Mouse (Mus musculus) midbrain, postnatal 0 days (tissue): Measurements from ENCODE around the gene Mfsd10. TPM values are rescaled to one million over a fixed set of nuclear protein-coding genes. Genes with fewer than 3 reads are reported as not detected.
"Not testable (repeated sequence)": the region's sequence is repeated elsewhere in the genome, so short reads cannot be mapped to it uniquely, and the experiment has no call there.

Experiments
- ATAC-seq: fragments of 200-750 bp; cut with Nextera tagmentation; 2 replicates; pipeline ENCODE4 v1.8.0; 2017; ENCODE audit warnings: moderate number of reproducible peaks, mild to moderate bottlenecking, moderate TSS enrichment, moderate library complexity; ENCODE audit not compliant: low FRiP score
- DNase-seq: peaks from one replicate; pipeline ENCODE4 v3.0.0-alpha.2; 2015; ENCODE audit warnings: low spot score
- H3K27ac ChIP-seq: fragments of 300-500 bp; sonication (generic); 2 replicates; pipeline ENCODE4 v1.5.1; 2014; ENCODE audit warnings: low read depth, mild to moderate bottlenecking, low read length, mixed read lengths
- H3K27me3 ChIP-seq: fragments of 300-500 bp; sonication (generic); 2 replicates; pipeline ENCODE4 v1.6.1; 2014; ENCODE audit warnings: low read length, control low read depth, mixed read lengths; ENCODE audit not compliant: insufficient read depth
- H3K36me3 ChIP-seq: fragments of 300-500 bp; sonication (generic); 2 replicates; pipeline ENCODE4 v1.6.1; 2014; ENCODE audit warnings: low read length, control low read depth, mixed read lengths; ENCODE audit not compliant: insufficient read depth
- H3K4me1 ChIP-seq: fragments of 300-500 bp; sonication (generic); 2 replicates; pipeline ENCODE4 v1.6.1; 2014; ENCODE audit warnings: mild to moderate bottlenecking, control low read depth, antibody characterized with exemption, low read length, mixed read lengths; ENCODE audit not compliant: insufficient read depth
- H3K4me2 ChIP-seq: fragments of 300-500 bp; sonication (generic); 2 replicates; pipeline ENCODE4 v1.6.1; 2014; ENCODE audit warnings: low read depth, mild to moderate bottlenecking, low read length, mixed read lengths; ENCODE audit not compliant: poor library complexity, severe bottlenecking
- H3K4me3 ChIP-seq: fragments of 300-500 bp; sonication (generic); 2 replicates; pipeline ENCODE4 v1.5.1; 2014; ENCODE audit warnings: low read depth, mild to moderate bottlenecking, low read length, moderate library complexity
- H3K9ac ChIP-seq: fragments of 300-500 bp; sonication (generic); replicated peaks from 2 replicates; pipeline ENCODE4 v1.6.1; 2014; ENCODE audit warnings: mild to moderate bottlenecking, low read length, moderate library complexity, mixed read lengths; ENCODE audit not compliant: poor library complexity, severe bottlenecking
- H3K9me3 ChIP-seq: fragments of 300-500 bp; sonication (generic); 2 replicates; pipeline ENCODE4 v1.6.1; 2016; ENCODE audit warnings: low read length, control low read depth
- CTCF ChIP-seq: IDR thresholded peaks from 2 replicates; pipeline ENCODE4 v1.5.1; 2016; ENCODE audit warnings: antibody characterized with exemption, mild to moderate bottlenecking
- WGBS: fragments of 180-500 bp; shearing (Covaris S2); extraction: QIAGEN DNeasy Blood & Tissue Kit; methylation state at CpG from one replicate; pipeline ENCODE4 v1.1.7; 2014; 5-methylcytosine and 5-hydroxymethylcytosine counted together
- polyA plus RNA-seq: library from polyadenylated mRNA; unstranded; fragments of >200 nt; fragmentation: Nextera tagmentation; extraction: Ambion mirVana; gene quantifications from 2 replicates; pipeline ENCODE4 v1.2.1, GENCODE M21; 2015
- total RNA-seq: library from RNA; depleted of rRNA; stranded (reverse); fragments of >200 nt; gene quantifications from 2 replicates; pipeline ENCODE4 v1.2.3, GENCODE M21; 2014

Mfsd10 gene
- total and polyA plus RNA-seq, 2 experiments from 2014 or later = 90.9 to 95.7 TPM

DNA sequence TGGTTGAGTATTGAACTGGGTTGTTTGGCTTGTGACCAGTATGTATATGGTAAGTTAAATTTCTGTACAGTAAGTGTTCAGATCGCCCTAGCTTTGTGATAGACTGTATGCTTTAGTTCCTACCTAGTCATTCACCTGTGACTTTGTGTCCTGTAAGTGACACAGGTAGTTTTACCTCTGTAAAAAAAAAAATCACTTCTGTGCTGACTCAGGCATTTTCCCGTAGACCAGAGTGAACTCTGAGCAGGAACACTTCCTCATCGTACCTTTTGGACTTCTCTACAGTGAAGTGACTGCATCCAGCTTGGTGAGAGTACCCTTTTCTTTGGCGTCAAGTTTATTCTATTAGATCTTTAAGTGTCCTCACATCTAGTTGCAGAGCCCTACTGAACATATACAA is 27.0 kb downstream of the Mfsd10 start:
- no peak for TF ChIP-seq CTCF
- Histone ChIP-seq H3K9ac (no peak overlapping the region), H3K27me3 (no peaks in the 10 kb centered on the region), H3K36me3 (peaks cover 58% of the 10 kb centered on the region), H3K9me3 (no peaks in the 10 kb centered on the region), H3K27ac (no peak overlapping the region), H3K4me1 (no peaks in the 10 kb centered on the region), H3K4me3 (no peak overlapping the region), H3K4me2 (no peak overlapping the region)
- 90% methylated on average over 4 of the region's 4 CpGs for WGBS
- ATAC-seq = no peak
- no peak for DNase-seq

DNA sequence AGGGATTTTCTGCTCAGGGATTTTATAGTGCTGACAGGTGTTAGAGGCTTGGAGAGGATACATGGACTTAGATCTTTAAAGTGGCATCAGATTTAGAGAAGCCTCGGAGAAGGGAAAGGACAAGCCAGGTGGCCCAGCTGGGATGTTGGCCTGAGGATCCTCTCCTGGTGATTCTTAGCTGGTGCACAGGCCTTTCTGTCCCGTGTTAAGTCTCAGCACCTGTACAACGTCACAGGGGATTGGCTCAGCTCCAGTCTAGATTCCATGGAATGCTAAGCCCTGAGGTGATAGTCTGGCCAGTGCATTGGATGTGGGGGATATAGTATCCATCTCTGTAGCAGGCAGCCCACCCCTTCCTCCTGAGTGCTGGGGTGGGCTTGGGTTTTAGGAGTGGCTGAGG is 28.8 kb downstream of the Mfsd10 start:
- Histone ChIP-seq H3K4me1 (no peaks in the 10 kb centered on the region), H3K4me3 (no peak overlapping the region), H3K4me2 (no peak overlapping the region), H3K9ac (no peak overlapping the region), H3K27ac (no peak overlapping the region), H3K36me3 (peaks cover 45% of the 10 kb centered on the region), H3K9me3 (no peaks in the 10 kb centered on the region), H3K27me3 (no peaks in the 10 kb centered on the region)
- ATAC-seq = no peak
- WGBS = 70% methylated on average over 3 of the region's 3 CpGs
- DNase-seq = no peak
- TF ChIP-seq CTCF = no peak

DNA sequence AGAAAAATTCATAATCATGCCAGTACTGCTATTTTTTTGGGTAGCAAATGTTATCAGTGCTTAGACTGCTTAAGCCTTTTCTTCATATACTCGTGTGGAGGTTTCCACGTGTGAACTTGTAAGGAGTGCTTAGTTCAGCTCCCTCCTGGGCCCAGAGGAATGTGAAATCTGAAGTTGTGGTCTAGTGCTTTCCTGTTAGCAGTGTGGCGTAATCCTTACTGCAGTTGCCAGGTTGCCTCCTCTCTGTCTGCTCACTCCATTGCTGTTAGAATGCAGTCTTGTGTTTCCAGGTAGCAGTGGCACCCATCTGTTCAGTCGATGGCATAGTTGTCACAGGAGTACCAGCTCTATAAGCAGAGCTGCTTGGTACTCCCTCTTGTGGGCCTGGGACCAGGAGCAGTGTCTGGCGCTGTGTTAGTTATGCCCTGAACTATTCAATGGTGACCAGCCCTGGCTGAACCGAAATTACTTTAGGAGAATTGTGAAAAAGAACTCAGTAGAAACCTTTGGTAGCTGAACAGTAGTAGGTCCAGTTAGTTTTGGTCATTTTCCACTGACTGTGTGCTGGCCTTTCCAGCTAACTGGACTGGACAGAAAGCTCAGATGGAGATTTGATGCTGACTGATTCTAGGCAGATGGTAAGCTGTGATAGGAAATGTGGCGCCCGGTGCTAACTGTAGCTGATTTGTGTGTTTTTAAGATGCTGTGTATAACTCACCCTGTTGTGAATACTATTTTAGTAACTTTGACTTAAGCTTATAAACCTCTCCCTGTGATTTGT is 29.7 kb downstream of the Mfsd10 start:
- ATAC-seq (no peak), DNase-seq (no peak)
- H3K4me1 ChIP-seq = no peaks in the 10 kb centered on the region
- H3K9ac ChIP-seq = no peak overlapping the region
- peaks cover 44% of the 10 kb centered on the region for H3K36me3 ChIP-seq
- TF ChIP-seq CTCF = no peak
- H3K4me3 ChIP-seq = no peak overlapping the region
- no peak overlapping the region for H3K27ac ChIP-seq
- 86% methylated on average over 8 of the region's 8 CpGs for WGBS
- H3K27me3 ChIP-seq = no peaks in the 10 kb centered on the region
- H3K4me2 ChIP-seq = no peak overlapping the region
- H3K9me3 ChIP-seq = no peaks in the 10 kb centered on the region

DNA sequence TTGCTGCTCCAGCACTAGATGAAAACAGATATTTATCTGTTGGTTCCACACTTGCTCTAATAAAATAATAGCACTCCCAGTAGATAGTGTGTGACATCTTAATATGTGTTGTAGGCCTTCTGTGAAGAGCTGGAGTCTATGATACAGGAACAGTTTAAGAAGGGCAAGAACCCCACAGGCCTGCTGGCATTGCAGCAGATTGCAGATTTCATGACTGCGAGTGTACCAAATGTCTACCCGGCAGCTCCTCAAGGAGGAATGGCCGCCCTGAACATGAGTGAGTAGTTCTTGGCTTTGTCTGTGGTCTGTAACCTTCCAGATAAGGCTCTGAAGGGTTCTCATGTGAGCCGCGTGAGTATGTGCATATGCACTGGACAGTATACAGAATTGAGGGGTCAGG is 32.4 kb downstream of the Mfsd10 start:
- no peak for DNase-seq
- H3K9ac ChIP-seq = no peak overlapping the region
- WGBS = 92% methylated on average over 5 of the region's 5 CpGs
- no peak overlapping the region for H3K4me3 ChIP-seq
- H3K9me3 ChIP-seq = no peaks in the 10 kb centered on the region
- no peak overlapping the region for H3K27ac ChIP-seq
- H3K4me2 ChIP-seq = no peak overlapping the region
- ATAC-seq = no peak
- no peaks in the 10 kb centered on the region for H3K4me1 ChIP-seq
- H3K36me3 ChIP-seq = peaks cover 36% of the 10 kb centered on the region
- no peaks in the 10 kb centered on the region for H3K27me3 ChIP-seq
- no peak for TF ChIP-seq CTCF

DNA sequence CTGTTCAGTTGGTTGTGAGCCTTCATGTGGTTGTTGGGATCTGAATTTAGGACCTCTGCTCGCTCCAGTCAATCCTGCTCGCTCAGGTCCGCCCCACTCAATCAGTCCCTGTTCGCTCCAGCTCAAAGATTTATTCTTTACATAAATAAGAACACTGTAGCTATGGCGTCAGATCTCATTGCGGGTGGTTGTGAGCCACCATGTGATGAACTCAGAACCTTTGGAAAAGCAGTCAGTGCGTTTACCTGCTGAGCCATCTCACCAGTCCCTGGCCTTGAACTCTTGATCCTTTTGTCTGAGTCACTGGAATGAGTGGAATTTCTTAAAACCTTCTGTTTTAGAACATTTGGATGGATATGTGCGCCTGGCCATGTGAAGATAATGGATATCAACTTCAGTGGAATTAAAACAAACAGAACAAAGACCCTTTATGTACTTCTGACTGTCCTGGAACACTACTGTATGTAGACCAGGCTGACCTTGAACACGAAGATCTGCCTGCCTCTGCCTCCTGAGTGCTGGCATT is 43.7 kb downstream of the Mfsd10 start:
- DNase-seq (no peak), ATAC-seq (no peak)
- Histone ChIP-seq H3K4me1 (no peaks in the 10 kb centered on the region), H3K4me3 (no peak overlapping the region), H3K27me3 (no peaks in the 10 kb centered on the region), H3K9ac (no peak overlapping the region), H3K36me3 (no peaks in the 10 kb centered on the region; the same call in 1 of the 2 replicates), H3K9me3 (no peaks in the 10 kb centered on the region), H3K4me2 (no peak overlapping the region), H3K27ac (no peak overlapping the region)
- no peak for TF ChIP-seq CTCF
- 96% methylated on average over 9 of the region's 9 CpGs for WGBS

DNA sequence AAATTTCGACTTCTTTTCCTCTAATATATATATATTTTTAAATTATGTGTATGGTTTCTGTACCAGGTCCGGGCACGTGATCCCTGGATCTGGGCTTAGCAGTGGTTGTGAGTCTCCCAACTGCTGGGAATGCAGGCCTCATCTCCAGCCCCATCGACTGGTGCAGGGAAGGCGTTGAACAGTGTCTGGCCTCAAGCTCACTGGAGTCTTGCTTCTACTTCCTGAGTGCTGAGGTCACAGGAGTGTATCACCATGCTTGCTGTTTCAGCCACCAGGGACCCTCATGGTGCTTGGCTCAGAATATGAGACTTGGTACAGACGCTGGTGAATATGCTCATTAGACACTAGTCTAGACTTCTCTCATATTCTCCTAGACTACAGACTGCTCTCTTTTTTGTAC is 44.3 kb downstream of the Mfsd10 start:
- TF ChIP-seq CTCF = no peak
- Histone ChIP-seq H3K4me2 (no peak overlapping the region), H3K9ac (no peak overlapping the region), H3K4me3 (no peak overlapping the region), H3K36me3 (no peaks in the 10 kb centered on the region; the same call in 1 of the 2 replicates), H3K27ac (no peak overlapping the region), H3K4me1 (no peaks in the 10 kb centered on the region), H3K9me3 (no peaks in the 10 kb centered on the region), H3K27me3 (no peaks in the 10 kb centered on the region)
- no peak for ATAC-seq
- no peak for DNase-seq
- WGBS = 94% methylated on average over 6 of the region's 6 CpGs

DNA sequence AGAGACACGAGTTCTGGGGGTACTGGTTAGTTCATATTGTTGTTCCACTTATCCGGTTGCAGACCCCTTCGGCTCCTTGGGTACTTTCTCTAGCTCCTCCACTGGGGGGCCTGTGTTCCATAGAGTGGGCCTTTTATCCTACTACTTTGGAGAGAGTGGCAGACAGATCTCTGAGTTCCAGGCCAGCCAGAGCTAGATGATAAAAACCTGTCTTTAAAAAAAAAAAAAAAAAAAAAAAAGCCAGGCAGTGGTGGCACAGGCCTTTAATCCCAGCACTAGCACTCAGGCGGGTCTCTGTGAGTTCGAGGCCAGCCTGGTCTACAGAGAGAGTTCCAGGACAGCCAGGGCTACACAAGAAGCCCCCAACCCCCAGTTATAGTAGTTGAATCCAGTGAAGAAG is 44.8 kb downstream of the Mfsd10 start:
- not testable (repeated sequence) for ATAC-seq
- 81% methylated on average over 5 of the region's 5 CpGs for WGBS

More for the DNA sequence above, 44.8 kb downstream of the Mfsd10 start:
- not testable (repeated sequence) for H3K36me3 ChIP-seq, H3K4me1 ChIP-seq, H3K9ac ChIP-seq, DNase-seq, H3K27ac ChIP-seq, H3K27me3 ChIP-seq, H3K4me3 ChIP-seq, H3K4me2 ChIP-seq, H3K9me3 ChIP-seq
